Mouse (Mus musculus) thymus, adult 18-20 months (tissue): ENCODE results near the gene Mageb5.
"Not testable (repeated sequence)": the region's sequence is repeated elsewhere in the genome, so short reads cannot be mapped to it uniquely, and the experiment has no call there.

Experiments
- DNase-seq, 2 experiments: peaks; one replicate each; pipeline ENCODE4 v3.0.0; 2022; ENCODE audit warnings: mixed read lengths in 2 of 2

Mageb5 gene

DNA sequence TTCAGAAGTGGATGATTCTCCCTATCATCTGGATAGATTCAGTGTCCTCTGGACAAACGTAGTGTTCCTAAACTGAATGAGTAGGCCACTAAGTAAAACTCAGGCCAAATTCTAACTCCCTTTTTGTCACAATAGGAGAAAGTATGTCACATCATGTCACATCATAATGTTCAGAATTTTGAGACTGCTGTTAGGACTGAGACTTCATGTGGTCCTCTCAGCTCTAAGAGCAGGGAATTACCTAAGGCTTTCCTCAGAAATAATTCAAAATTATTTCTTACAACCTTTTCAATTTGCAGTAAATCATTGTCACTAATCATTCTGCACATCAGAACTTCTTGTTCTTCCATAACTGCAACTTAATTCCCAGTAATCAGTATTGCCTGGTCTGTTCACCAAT, at the start of gene Mageb5:
Mageb5 (minus strand) TSS at position 101 of the 400 bp plus-strand sequence.
- not testable (repeated sequence) for DNase-seq

DNA sequence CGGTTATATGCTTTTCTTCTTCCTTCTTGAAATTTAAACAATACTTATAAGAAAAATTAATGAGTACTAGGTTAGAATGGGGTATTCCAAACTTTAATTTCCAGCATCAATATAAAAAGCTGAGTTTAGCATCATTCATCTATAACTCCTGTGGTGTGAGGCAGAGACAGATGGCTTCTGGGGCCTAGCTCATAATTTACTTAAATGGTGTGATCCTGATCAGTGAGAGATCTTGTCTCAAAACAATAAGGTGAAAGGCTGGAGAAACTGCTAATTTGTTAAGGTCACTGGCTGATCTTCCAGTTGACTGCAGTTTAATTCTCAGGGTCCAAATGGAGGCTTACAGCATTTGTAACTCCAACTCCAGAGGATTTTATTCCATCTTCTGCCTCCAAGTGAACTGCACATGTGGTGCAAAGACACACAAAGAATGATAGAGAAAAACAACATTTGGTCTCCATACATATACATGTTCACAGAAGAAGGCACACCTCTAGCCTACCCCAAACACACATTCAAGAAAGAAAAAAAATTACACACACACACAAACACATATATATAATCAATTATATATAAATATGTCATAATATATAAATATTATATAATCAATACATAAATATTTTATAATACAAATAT, 23.1 kb downstream of the Mageb5 start:
- not testable (repeated sequence) for DNase-seq
